Mouse (Mus musculus) cortical plate, adult 2 months (tissue): ENCODE measurements around the gene Slc35g3. TPM values are rescaled to one million over a fixed set of nuclear protein-coding genes. Genes with fewer than 3 reads are reported as not detected.

Experiments used
- H3K27ac ChIP-seq: fragments of 200-500 bp; 2 replicates; pipeline ENCODE4 v1.5.1; 2012; ENCODE audit warnings: low read length, control low read depth, inconsistent platforms; ENCODE audit not compliant: insufficient read depth
- H3K4me1 ChIP-seq: fragments of 200-500 bp; 2 replicates; pipeline ENCODE4 v1.6.1; 2011; ENCODE audit warnings: low read length; ENCODE audit not compliant: control insufficient read depth, insufficient read depth
- H3K4me3 ChIP-seq: fragments of 200-500 bp; 2 replicates; pipeline ENCODE4 v1.5.1; 2011; ENCODE audit warnings: mild to moderate bottlenecking, low read length, control low read depth; ENCODE audit not compliant: insufficient read depth
- CTCF ChIP-seq: fragments of 200-500 bp; IDR thresholded peaks from 2 replicates; pipeline ENCODE4 v1.5.1; 2011; ENCODE audit warnings: mild to moderate bottlenecking, control low read depth, low read length; ENCODE audit not compliant: insufficient read depth; ENCODE audit errors: extremely low read depth
- POLR2A ChIP-seq: fragments of 200-500 bp; IDR thresholded peaks from 2 replicates; pipeline ENCODE4 v1.6.1; 2011; ENCODE audit warnings: mild to moderate bottlenecking, low read length, control low read depth; ENCODE audit not compliant: insufficient read depth; ENCODE audit errors: extremely low read depth
- polyA plus RNA-seq: library from polyadenylated mRNA; depleted of rRNA; stranded (reverse); fragments of >200 nt; gene quantifications from 2 replicates; pipeline ENCODE4 v1.2.3, GENCODE M21; 2012

Slc35g3 gene
- polyA plus RNA-seq, 1 experiment, result not detected

DNA sequence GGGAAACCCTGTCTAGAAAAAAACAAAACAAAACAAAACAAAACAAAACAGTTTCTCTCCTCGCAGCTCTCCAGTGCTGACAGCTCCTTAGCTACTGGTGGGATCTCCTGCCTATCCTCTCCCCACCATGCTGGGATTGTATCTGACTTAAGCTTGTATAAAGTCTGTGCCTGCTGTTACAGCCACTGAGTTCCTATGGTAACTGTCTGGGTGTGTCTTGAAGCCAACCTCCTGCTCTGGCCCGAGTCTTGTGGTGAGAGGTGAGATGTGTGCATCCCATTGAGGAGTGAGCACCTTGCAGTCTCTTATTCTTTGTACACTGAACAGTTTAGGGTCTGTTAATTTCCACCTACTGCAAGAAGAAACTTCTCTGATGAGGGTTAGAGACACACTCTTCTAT lies 38.7 kb downstream of the Slc35g3 start:
- TF ChIP-seq CTCF (no peak), POLR2A (no peak)

DNA sequence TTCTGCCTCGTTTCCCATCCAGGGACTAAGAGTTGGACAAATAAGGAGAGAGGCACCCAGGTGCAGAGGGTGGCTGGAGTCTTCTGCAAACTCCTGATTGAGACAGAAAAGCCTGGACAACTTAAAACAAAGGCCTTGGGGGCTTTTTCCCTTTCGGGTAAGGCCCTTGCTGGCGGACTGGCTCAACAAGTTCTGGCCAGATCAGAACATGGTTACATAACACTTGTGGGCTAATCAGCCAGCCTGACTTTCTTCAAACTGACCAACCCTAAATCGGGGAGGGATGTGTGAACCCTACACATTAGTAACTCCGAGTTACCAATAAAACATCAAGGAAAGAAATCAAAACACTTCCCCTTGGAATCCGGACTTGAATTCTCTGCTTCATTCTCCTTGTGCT lies 40.9 kb downstream of the Slc35g3 start:
- no peak overlapping the region for H3K27ac ChIP-seq
- no peak overlapping the region for H3K4me3 ChIP-seq
- TF ChIP-seq POLR2A, result no peak
- TF ChIP-seq CTCF, result no peak
- H3K4me1 ChIP-seq, result peaks cover 2% of the 10 kb centered on the region; the same call in 1 of the 2 replicates

More for the DNA sequence above, 38.7 kb downstream of the Slc35g3 start:
- no peaks in the 10 kb centered on the region for H3K4me1 ChIP-seq
- no peak overlapping the region for H3K27ac ChIP-seq
- H3K4me3 ChIP-seq, result no peak overlapping the region

DNA sequence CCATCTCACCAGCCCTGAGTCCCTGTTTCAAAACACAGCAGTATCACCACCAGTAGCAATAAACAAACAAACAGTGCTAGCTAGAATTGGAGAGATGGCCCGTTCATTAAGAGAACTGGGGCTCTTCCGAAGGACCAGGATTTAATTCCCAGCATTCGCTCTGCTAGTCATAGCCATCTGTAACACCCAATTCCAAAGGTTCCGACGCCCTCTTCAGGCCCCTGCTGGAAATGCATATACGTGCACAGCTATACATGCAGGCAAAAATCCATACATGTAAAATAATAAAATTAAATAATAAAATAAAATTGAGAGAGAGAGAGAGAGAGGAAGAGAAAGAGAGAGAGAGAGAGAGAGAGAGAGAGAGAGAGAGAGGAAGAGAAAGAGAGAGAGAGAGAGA lies 42.3 kb downstream of the Slc35g3 start:
- Histone ChIP-seq H3K4me1 (peaks cover 2% of the 10 kb centered on the region; the same call in 1 of the 2 replicates), H3K27ac (no peak overlapping the region), H3K4me3 (no peak overlapping the region)
- TF ChIP-seq CTCF (no peak), POLR2A (no peak)

DNA sequence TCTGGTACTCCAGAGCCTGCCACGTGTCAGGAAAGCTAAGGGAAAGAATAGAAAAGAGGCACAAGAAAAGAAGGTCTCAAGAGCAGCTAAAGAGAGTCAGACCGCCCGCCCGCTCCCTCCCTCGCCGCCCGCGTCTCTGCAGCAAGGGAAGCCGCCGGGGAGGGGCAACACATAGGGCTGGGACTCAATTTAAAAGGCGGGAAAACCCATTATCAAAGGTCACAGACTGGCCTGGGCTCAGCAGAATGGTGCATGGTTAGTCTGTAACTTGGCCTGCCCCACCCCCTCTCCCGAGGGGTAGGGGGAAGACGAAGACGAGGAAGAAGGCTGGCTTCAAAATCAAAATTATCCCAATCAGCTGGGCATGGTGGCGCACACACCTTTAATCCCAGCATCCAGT lies 43.1 kb downstream of the Slc35g3 start:
- Histone ChIP-seq H3K4me3 (no peak overlapping the region), H3K27ac (no peak overlapping the region), H3K4me1 (peaks cover 2% of the 10 kb centered on the region; the same call in 1 of the 2 replicates)
- TF ChIP-seq POLR2A (no peak), CTCF (no peak)

DNA sequence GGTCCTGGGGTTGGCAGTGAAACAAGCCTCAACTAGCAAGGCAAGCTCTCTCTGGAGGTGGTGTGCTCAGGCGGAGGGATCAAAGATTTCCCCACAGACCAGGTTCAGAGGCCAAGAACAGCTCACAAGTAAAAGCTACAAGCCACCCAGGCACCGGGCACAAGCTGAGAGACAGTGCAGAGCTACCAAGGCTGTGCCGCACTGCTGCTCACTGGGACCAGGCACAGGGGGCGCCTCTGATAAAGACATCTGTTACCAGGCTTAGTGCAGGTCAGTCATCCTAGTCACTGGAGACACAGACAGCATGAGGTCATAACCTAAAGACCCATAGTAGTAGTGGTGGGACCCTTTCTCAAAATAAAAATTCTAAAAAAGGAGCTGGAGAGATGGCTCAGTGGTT lies 44.8 kb downstream of the Slc35g3 start:
- Histone ChIP-seq H3K27ac (no peak overlapping the region), H3K4me3 (no peak overlapping the region), H3K4me1 (peaks cover 2% of the 10 kb centered on the region; the same call in 1 of the 2 replicates)
- TF ChIP-seq CTCF (no peak), POLR2A (no peak)

DNA sequence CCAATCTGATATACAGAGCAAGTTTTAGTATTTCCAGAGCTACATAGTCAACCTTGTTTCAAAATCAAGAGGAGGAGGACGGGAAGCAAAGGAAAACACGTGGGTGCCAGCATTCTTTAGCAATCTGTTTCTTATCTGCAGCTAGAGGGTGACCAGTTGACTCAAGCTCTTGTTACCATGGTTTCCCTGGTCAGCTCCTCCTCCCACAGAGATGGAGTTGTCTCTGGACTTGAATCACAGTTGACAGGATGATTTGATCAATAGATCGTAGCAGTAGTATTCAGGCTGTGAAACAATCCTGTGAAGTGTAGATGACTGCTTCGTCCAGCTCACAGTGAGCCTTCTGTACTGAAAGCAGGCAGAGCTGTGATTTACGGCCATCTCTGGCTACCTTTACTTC lies 45.8 kb downstream of the Slc35g3 start:
- Histone ChIP-seq H3K27ac (no peak overlapping the region), H3K4me3 (no peak overlapping the region), H3K4me1 (peaks cover 2% of the 10 kb centered on the region; the same call in 1 of the 2 replicates)
- TF ChIP-seq CTCF (no peak), POLR2A (no peak)

DNA sequence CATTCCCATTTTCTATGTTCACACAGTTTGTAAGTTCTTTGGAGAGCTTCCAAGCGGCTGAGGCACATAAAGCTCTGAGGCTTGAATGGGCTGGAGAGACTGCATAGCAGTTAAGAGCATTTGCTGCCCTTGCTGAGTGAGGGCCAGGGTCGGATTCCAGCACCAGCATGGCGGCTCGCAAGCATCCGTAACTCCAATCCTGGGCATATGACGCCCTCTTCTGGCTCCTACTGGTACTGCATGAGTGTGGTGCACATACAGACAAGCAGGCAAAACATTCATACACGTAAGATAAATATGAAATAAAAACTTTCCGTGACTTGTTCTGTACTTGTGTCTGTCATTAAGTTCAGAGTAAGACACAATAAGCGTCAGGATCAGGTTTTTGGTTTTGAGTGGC lies 46.3 kb downstream of the Slc35g3 start:
- Histone ChIP-seq H3K27ac (no peak overlapping the region), H3K4me1 (peaks cover 2% of the 10 kb centered on the region; the same call in 1 of the 2 replicates), H3K4me3 (no peak overlapping the region)
- TF ChIP-seq POLR2A (no peak), CTCF (peak; percentile 37)

DNA sequence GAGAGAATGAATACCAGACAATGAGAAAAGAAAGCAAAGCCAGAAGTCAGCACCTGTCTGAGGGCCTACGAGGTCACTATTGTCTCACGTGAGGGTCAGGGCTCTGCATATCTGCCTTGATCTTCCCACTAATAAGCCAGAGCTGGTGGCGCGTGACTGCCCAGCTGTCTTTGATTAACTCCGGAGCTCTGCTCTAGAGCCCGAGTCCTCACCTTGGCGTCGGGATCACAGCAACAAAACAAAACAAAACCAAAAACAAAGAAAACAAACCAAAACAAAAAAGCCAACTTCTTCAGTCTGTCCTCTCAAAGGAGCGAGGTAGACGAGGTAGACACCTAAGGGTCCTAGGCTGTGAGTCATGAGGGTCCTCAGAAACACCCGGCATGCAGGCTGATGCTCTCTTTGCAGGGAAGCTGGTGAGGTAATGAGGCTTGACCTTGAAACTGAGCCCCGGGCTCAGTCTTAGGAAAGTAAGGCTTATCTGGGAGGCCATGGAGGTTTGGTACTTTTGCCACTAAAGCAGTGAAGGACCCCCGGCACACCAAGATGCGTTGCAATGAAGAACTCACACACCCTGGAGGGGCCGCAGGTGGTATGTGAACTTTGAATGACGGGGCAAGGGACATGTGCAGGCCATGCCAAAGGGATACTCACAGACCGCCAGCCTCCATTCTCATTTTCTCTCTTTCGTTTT lies 47.0 kb downstream of the Slc35g3 start:
- TF ChIP-seq POLR2A, result no peak
- no peak for TF ChIP-seq CTCF
- no peak overlapping the region for H3K27ac ChIP-seq
- peaks cover 2% of the 10 kb centered on the region; the same call in 1 of the 2 replicates for H3K4me1 ChIP-seq
- H3K4me3 ChIP-seq, result no peak overlapping the region

DNA sequence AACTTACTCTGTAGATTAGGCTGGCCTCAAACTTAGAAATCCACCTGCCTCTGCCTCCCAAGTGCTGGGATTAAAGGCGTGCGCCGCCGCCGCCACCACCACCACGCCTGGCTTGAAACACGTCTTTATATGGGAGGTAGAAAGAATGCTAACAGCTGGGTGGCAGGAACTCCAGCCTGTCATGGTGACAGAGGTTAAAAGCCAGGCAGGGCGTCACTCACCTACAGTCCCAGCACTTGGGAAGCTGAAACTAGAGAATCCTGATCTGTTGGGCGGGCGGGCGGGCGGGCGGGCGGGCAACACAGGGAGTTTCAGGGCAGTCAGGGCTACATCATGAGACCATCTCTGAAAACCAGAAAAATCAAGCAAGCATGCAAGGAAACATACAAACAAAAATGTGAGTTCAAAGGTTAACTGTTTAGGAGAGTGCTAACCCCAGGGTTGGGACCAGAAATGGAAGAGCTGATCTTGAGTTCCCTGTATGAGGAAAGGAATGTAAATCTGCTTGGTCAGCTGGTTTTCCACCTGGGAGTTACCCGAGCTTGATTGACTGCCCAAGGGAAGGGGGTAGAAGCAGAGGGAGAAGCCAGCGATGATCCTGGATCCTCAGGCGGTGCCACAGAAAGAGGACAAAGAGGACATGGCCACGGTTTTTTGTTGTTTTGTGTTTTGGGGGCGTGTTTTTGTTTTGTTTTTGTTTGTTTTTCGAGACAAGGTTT lies 48.7 kb downstream of the Slc35g3 start:
- Histone ChIP-seq H3K27ac (no peak overlapping the region), H3K4me1 (peaks cover 2% of the 10 kb centered on the region; the same call in 1 of the 2 replicates), H3K4me3 (no peak overlapping the region)
- TF ChIP-seq POLR2A, result no peak
- no peak for TF ChIP-seq CTCF
